Mouse (Mus musculus): ENCODE data around the gene Cggbp1. TPM values are rescaled to one million over a fixed set of nuclear protein-coding genes. Genes with fewer than 3 reads are reported as not detected.
"Not testable (repeated sequence)": the region's sequence is repeated elsewhere in the genome, so short reads cannot be mapped to it uniquely, and the experiment has no call there.

Gene Cggbp1
- 11.0 and 12.3 TPM in 2 replicates for polyA plus RNA-seq (2012; rRNA removed)

DNA sequence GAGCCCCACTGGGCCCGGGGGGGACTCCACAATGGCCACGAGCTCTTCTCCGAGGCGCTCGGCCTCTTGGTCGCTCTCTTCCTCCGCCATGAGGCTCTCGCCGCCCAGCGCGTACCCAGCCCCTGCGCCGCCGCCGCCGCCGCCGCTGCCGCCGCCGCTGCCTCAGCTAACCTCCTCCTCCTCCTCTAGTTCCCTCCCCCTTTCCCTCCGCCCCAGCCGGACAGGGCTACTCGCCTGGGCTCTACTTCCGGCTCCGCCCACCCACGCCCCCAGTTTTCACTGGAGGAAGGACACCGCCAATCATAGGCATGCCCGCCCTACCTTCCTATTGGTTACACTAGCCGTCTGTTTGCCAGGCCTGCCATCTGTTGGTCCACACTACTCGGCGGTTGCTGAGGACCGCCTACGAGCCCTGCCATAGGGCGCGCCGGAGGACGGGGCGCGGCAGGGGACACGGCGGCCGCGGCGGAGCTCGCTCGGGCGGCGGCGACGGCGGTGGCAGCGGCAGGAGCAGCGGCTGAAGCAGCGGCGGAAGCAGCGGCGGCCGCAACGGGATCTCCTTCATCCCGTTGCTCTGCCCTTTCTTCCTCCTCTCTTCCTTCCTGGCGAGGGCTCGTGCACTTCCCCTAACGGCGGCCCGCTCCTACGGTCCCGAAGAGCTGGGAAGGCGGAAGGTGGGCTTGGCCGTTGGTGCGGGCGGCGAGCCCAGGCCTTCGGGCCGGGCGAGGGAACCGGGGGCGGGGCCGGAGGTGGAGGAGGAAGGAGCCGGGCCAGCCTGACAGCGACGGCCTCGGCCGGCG, at the start of gene Cggbp1, which contains the start of gene Zfp654:
Gene Cggbp1 (plus strand): TSS at position 434 of the 800 bp plus-strand sequence.
Gene Zfp654 (minus strand): TSS at position 90 of the 800 bp plus-strand sequence.
- DNase-seq (ENCODE audit: low read depth, low spot score) = peak; percentile 94
- 1% methylated on average over 62 of the region's 85 CpGs for WGBS

DNA sequence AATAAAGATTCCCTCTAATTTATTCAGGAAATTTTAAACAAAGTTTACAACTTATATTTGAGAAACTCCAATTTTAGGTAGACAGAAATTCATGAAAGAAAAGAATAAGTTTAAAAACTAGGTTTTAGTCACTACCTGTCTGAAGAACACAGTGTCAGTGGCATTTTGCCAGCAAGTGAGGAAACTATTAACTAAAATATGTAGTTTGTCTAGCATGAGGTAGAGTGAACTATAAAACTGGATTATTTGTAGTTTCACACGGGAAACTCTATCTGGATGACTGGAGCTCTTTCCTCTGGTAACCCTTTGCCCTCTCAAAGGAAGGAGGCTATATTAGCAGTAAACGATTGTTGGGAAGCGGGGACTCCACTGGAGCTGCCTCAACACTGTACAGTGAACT, 48.8 kb upstream of the Cggbp1 start:
- WGBS = 40% methylated on average over 3 of the region's 3 CpGs
- no peak for DNase-seq (ENCODE audit: low read depth, low spot score)

DNA sequence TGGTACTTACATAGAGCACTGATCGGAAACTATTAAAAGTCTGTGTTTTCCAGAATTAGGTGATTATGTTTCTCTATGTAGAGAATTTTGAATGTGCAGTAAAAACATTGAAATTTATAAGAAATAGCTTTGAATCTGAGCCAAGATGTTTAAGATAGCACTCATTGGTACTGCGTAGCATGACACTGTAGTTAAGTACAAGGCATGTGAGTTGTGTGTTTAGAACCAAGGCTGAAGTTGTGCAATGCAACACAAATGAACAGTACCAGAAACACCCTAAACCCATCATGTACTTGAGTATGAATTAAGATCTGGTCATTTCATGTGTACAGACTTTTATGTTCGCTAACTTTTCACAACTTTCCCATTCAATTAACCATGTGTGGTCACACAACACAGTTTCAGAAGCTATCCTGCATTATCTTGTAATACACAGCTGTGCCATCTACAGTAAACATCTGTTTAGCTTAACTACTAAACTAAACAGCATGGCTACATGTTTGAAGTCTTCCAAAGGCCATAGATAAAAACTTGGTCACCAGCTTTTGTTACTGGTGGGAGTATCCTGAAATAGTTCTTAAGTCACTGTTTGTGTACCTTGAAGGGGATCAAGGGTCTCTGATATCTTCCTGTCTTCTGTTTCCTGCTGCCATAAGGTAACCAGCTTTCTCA, 34.6 kb upstream of the Cggbp1 start:
- DNase-seq (ENCODE audit: low read depth, low spot score) = no peak
- WGBS = 93% methylated on average over 3 of the region's 3 CpGs

DNA sequence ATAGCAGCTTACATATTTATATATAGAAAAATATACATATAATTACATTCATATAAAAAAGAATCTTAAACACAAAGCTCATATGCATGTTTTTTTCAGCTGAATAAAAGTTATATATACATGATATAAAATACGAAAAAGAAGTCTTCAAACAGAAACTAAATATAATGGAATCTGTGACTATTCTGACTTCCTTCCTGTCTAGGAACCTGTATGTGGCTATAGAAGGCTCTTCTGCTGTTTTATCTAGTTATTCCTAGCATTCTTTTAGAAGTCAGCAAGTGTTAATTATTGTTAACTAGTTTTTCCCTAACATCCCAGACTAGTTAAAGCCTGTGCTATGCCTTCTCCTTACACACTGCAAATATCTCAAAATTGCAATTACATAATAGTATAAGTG, 27.9 kb upstream of the Cggbp1 start:
- 88% methylated on average over 1 of the region's 1 CpGs for WGBS
- DNase-seq (ENCODE audit: low read depth, low spot score) = no peak

GRCm38 (mm10) chr16:64824474-64824873, 27.3 kb upstream of the Cggbp1 start:
- WGBS = 88% methylated on average over 1 of the region's 1 CpGs
- no peak for DNase-seq (ENCODE audit: low read depth, low spot score)

DNA sequence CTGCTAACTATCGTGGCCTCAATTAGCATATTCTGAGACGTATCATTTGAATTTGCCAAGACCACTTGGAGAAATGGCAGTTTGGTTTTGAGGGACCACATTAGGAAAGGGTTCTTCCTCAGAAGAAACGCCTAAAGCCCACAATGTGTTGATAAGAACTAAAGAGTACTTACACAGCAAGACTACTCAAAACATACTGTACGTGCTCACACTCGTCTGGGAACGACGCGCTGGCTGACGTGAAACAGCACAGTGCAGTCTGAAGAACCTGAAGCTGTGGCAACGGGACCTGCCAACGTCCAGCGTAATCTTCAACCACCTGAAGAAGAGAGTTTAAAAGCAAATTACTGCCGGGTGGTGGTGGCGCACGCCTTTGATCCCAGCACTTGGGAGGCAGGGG, 21.5 kb upstream of the Cggbp1 start:
- no peak for DNase-seq (ENCODE audit: low read depth, low spot score)
- WGBS = 93% methylated on average over 15 of the region's 15 CpGs

DNA sequence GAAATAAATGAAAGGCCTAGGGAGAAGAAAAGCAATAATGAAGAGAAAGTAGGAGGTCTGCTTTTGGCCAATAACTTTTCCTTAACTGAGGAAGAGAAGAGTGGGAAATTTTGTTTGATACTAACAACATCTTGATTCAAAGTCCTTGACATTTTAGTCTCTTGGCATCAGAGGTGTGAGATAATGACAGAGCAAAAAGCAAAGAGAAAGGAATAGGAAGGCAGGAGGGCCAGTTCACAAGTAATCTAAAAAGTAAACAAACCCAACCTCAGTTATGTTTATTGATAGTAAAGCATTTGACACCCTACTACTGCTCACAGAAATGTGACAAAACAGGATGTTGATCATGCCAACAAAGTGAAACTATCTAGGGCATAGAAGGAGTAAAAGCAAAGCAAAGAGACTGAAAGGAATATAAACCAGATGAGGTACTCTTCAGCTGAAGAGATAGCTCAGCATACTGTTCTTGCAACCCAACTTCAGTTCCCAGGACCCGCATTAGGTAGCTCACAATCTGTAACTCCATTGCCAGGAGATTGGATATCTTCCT, 15.7 kb upstream of the Cggbp1 start:
- 63% methylated on average over 1 of the region's 1 CpGs for WGBS

GRCm38 (mm10) chr16:64836709-64837108, 15.1 kb upstream of the Cggbp1 start:
- WGBS = 73% methylated on average over 2 of the region's 2 CpGs
- DNase-seq (ENCODE audit: low read depth, low spot score) = no peak

More for the DNA sequence above, 15.7 kb upstream of the Cggbp1 start:
- DNase-seq (ENCODE audit: low read depth, low spot score) = no peak

- DNase-seq (ENCODE audit: low read depth, low spot score) = no peak
Measured at GRCm38 (mm10) chr16:64841481-64842373, 10.1 kb upstream of the Cggbp1 start.

GRCm38 (mm10) chr16:64842374-64842729, 9.4 kb upstream of the Cggbp1 start:
- over 99% methylated on average over 3 of the region's 3 CpGs for WGBS
- DNase-seq (ENCODE audit: low read depth, low spot score) = no peak

More at GRCm38 (mm10) chr16:64841481-64842373, 10.1 kb upstream of the Cggbp1 start:
- 85% methylated on average over 5 of the region's 5 CpGs for WGBS

- no peak for DNase-seq (ENCODE audit: low read depth, low spot score)
- 85% methylated on average over 8 of the region's 8 CpGs for WGBS
Measured at GRCm38 (mm10) chr16:64845947-64846346, 5.8 kb upstream of the Cggbp1 start.

DNA sequence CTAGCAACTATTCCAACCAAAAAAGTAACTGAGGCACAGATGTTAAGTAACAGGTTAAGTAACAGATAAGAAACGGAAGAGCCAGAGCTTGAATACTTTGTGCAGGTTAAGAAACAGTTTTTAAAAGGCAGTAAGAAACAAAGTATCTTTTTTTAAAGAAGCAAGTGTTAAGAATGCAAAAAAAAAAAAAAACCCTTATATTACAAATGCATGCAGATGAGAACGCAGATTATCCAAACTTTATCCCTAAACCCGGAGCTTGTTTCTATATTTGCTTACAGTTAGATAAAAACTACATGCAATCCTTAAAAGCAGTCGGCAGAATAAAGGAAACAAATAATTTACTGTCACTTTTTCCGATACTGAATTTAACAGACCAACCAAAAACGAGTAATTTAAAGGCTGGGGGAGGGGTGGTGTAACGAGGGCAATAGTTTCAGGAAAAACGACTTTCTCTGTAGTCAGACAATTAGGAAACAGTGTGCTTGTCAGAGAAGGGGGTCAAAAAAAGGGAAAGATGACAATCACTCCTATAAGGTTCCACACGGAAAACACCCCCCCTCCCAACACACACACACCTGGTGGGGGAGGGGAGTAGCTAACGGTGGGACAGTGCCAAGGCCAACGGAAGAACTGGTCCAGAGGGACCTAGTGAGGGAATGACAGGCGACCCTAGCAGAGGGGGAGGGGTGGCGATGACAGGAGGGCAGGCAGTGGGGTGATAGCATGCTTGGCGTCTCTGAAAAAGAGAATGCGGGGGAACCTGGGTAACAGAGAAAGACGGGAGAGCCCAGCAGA, 1.3 kb upstream of the Cggbp1 start:
- WGBS = 2% methylated on average over 16 of the region's 16 CpGs

GRCm38 (mm10) chr16:64851085-64851562, 672 bp upstream of the Cggbp1 start:
- under 1% methylated on average over 45 of the region's 45 CpGs for WGBS
- DNase-seq (ENCODE audit: low read depth, low spot score) = no peak

More for the DNA sequence above, 1.3 kb upstream of the Cggbp1 start:
- DNase-seq (ENCODE audit: low read depth, low spot score) = no peak

DNA sequence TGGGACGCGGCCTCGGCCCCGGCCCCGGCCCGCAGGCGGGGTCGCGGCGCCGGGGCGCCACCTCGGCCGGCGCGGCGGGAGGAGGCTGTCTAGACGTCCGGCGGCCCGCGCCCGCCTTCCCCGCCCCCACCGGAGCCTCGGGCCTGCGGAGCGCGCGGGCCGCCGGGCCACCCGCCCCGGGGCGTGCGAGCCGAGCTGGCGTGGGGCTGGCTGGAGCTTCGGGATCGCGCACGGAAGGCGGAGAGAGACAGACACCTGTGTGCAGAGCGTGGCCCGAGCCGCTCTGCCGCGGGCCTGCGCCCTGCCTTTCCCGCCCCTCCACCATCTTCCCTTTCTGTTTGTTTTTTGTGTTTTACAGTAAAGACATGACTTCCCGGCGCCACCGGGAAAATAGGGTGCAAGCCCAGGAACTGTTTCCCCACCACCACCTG, 660 bp downstream of the Cggbp1 start:
- WGBS = under 1% methylated on average over 52 of the region's 53 CpGs
- no peak for DNase-seq (ENCODE audit: low read depth, low spot score)

- under 1% methylated on average over 14 of the region's 14 CpGs for WGBS
- no peak for DNase-seq (ENCODE audit: low read depth, low spot score)
Measured at GRCm38 (mm10) chr16:64852891-64853290, 1.1 kb downstream of the Cggbp1 start.

GRCm38 (mm10) chr16:64856946-64857345, 5.2 kb downstream of the Cggbp1 start:
- no peak for DNase-seq (ENCODE audit: low read depth, low spot score)

GRCm38 (mm10) chr16:64865841-64866240, 14.0 kb downstream of the Cggbp1 start:
- not testable (repeated sequence) for DNase-seq (ENCODE audit: low read depth, low spot score)
- 87% methylated on average over 8 of the region's 8 CpGs for WGBS

More at GRCm38 (mm10) chr16:64856946-64857345, 5.2 kb downstream of the Cggbp1 start:
- 77% methylated on average over 3 of the region's 3 CpGs for WGBS

DNA sequence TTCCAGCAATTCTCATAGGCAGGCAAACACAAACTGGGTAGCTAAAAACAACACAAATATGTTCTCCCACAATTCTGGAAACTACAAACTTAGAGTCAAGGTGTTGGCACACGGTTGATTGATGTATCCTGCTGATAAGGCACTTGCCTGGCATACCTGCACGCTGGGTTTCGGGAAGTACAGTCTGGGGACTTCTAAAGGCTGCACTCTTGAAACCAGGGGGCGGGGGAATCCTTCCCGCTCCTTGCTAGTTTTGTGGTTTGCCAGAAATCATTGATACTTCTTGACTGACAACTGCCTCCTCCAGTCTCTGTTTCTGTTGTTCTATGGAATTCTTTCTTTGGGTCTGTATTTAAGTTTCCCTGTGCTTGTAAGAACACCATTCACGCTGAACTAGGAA, 16.8 kb downstream of the Cggbp1 start:
- no peak for DNase-seq (ENCODE audit: low read depth, low spot score)
- WGBS = 61% methylated on average over 6 of the region's 6 CpGs

DNA sequence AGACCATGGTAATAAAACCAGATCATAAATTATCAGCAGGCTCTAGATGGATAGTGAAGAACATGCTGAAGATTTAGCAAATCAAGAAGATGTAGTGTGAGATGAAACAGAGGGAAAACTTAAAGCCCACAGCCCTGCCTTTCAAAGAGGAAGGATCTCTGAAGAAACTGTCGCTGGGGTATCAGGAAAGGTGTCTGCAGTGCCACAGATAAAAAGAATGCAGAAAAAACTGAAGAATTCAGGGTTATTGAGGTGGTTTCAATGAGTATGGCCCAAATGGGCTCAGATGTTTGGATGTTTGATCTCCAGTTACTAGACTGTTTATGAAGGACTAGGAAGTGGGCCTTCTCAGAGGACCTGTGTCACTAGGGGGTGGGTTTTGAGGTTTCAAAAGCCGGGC, 17.8 kb downstream of the Cggbp1 start:
- 88% methylated on average over 2 of the region's 2 CpGs for WGBS

More for the DNA sequence above, 17.8 kb downstream of the Cggbp1 start:
- DNase-seq (ENCODE audit: low read depth, low spot score) = no peak
